Mouse (Mus musculus) hindbrain, postnatal 0 days (tissue): ENCODE results near the gene Magi2. TPM values are rescaled to one million over a fixed set of nuclear protein-coding genes. Genes with fewer than 3 reads are reported as not detected.

ENCODE experiments used
- ATAC-seq: fragments of 200-750 bp; cut with Nextera tagmentation; 2 replicates; pipeline ENCODE4 v1.8.0; 2017; ENCODE audit warnings: mild to moderate bottlenecking, moderate TSS enrichment, moderate library complexity
- DNase-seq: peaks from one replicate; pipeline ENCODE4 v3.0.0-alpha.2; 2015; ENCODE audit warnings: low spot score
- H3K27ac ChIP-seq: fragments of 300-500 bp; sonication (generic); 2 replicates; pipeline ENCODE4 v1.5.1; 2014; ENCODE audit warnings: mild to moderate bottlenecking
- H3K27me3 ChIP-seq: fragments of 300-500 bp; sonication (generic); 2 replicates; pipeline ENCODE4 v1.6.1; 2014; ENCODE audit warnings: low read length, mixed read lengths; ENCODE audit not compliant: insufficient read depth
- H3K36me3 ChIP-seq: fragments of 300-500 bp; sonication (generic); 2 replicates; pipeline ENCODE4 v1.6.1; 2014; ENCODE audit warnings: low read length, mixed read lengths; ENCODE audit not compliant: insufficient read depth
- H3K4me1 ChIP-seq: fragments of 300-500 bp; sonication (generic); 2 replicates; pipeline ENCODE4 v1.6.1; 2014; ENCODE audit warnings: antibody characterized with exemption, low read length, mixed read lengths; ENCODE audit not compliant: insufficient read depth
- H3K4me2 ChIP-seq: fragments of 300-500 bp; sonication (generic); 2 replicates; pipeline ENCODE4 v1.6.1; 2014; ENCODE audit warnings: low read depth, mild to moderate bottlenecking, low read length, moderate library complexity, mixed read lengths
- H3K4me3 ChIP-seq: fragments of 300-500 bp; sonication (generic); 2 replicates; pipeline ENCODE4 v1.5.1; 2014; ENCODE audit warnings: low read length
- H3K9ac ChIP-seq: fragments of 300-500 bp; sonication (generic); replicated peaks from 2 replicates; pipeline ENCODE4 v1.6.1; 2014; ENCODE audit warnings: mild to moderate bottlenecking, low read length, moderate library complexity, mixed read lengths
- H3K9me3 ChIP-seq: fragments of 300-500 bp; sonication (generic); 2 replicates; pipeline ENCODE4 v1.6.1; 2016; ENCODE audit warnings: low read length, mixed read lengths
- CTCF ChIP-seq: IDR thresholded peaks from 2 replicates; pipeline ENCODE4 v1.5.1; 2016; ENCODE audit warnings: antibody characterized with exemption, control low read depth, low read depth
- WGBS: fragments of 180-500 bp; shearing (Covaris S2); extraction: QIAGEN DNeasy Blood & Tissue Kit; methylation state at CpG from one replicate; pipeline ENCODE4 v1.1.7; 2014; 5-methylcytosine and 5-hydroxymethylcytosine counted together
- polyA plus RNA-seq: library from polyadenylated mRNA; unstranded; fragments of >200 nt; fragmentation: Nextera tagmentation; extraction: Ambion mirVana; gene quantifications from 2 replicates; pipeline ENCODE4 v1.2.1, GENCODE M21; 2015
- total RNA-seq: library from RNA; depleted of rRNA; stranded (reverse); fragments of >200 nt; gene quantifications from 2 replicates; pipeline ENCODE4 v1.2.3, GENCODE M21; 2014

Magi2 gene
- total and polyA plus RNA-seq, 2 experiments from 2014 or later, result 17.3 to 45.5 TPM

- TF ChIP-seq CTCF, result no peak
- ATAC-seq, result no peak
- 83% methylated on average over 3 of the region's 3 CpGs for WGBS
Measured at GRCm38 (mm10) chr5:20749535-20749934, 1522.7 kb downstream of the Magi2 start.

DNA sequence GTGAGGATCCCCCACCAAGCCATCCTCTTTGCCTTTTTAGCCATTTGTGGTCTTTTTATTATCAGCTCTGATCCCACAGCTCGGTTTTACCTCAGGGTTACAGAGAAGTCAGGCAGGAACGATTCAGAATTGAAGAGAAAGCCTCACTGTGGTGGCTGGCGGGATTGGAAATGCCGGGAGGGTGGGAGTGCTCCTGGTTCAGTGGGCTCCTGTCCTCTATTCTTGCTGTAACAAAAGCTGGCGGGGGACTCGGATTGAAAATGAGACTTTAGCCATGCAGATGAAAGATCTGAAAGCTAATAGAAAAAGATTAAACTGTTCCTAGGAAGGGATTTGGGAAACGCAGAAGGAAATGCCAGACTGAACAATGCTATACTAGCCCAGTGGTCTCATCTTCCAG lies 1524.2 kb downstream of the Magi2 start:
- DNase-seq, result peak; percentile 21
- Histone ChIP-seq H3K9ac (no peak overlapping the region), H3K27ac (no peak overlapping the region), H3K4me1 (0 out of 2 replicates have a peak, but pooled peaks cover 11% of the 10 kb centered on the region), H3K9me3 (no peaks in the 10 kb centered on the region), H3K4me2 (no peak overlapping the region), H3K36me3 (no peaks in the 10 kb centered on the region), H3K4me3 (no peak overlapping the region), H3K27me3 (0 out of 2 replicates have a peak, but pooled peaks cover 4% of the 10 kb centered on the region)
- 37% methylated on average over 7 of the region's 7 CpGs for WGBS
- TF ChIP-seq CTCF, result no peak
- ATAC-seq, result no peak

More at GRCm38 (mm10) chr5:20749535-20749934, 1522.7 kb downstream of the Magi2 start:
- H3K9ac ChIP-seq, result no peak overlapping the region
- H3K27me3 ChIP-seq, result 0 out of 2 replicates have a peak, but pooled peaks cover 4% of the 10 kb centered on the region
- no peaks in the 10 kb centered on the region for H3K9me3 ChIP-seq
- H3K36me3 ChIP-seq, result no peaks in the 10 kb centered on the region
- H3K4me2 ChIP-seq, result no peak overlapping the region
- DNase-seq, result no peak
- no peak overlapping the region for H3K27ac ChIP-seq
- no peak overlapping the region for H3K4me3 ChIP-seq
- H3K4me1 ChIP-seq, result 0 out of 2 replicates have a peak, but pooled peaks cover 11% of the 10 kb centered on the region

DNA sequence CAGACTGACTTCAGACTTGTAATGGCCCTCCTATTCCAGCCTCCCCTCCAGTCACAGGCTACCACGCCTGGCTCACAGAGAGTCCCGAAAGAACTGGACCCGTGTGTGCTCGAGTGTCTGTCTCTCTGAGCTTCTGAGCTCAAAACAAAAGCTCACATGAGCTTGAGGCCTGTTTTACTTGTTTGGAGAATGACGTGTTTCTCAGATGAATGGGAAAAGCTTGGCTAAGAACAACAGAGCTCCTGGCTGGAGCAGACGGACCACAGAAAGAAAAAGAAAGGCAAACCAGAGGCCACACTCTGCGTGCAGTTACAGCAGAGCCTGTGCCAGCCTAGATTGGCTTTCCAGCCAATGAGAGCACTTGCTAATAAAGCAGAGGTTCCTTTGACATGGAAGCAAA lies 1524.9 kb downstream of the Magi2 start:
- Histone ChIP-seq H3K9me3 (no peaks in the 10 kb centered on the region), H3K27me3 (0 out of 2 replicates have a peak, but pooled peaks cover 4% of the 10 kb centered on the region), H3K4me3 (no peak overlapping the region), H3K27ac (no peak overlapping the region), H3K4me2 (no peak overlapping the region), H3K4me1 (0 out of 2 replicates have a peak, but pooled peaks cover 11% of the 10 kb centered on the region), H3K9ac (no peak overlapping the region), H3K36me3 (no peaks in the 10 kb centered on the region)
- ATAC-seq (peak; percentile 69), DNase-seq (peak; percentile 57)
- 32% methylated on average over 7 of the region's 7 CpGs for WGBS
- no peak for TF ChIP-seq CTCF

- no peak for ATAC-seq
- Histone ChIP-seq H3K4me1 (0 out of 2 replicates have a peak, but pooled peaks cover 3% of the 10 kb centered on the region), H3K27me3 (0 out of 2 replicates have a peak, but pooled peaks cover 4% of the 10 kb centered on the region), H3K4me2 (no peak overlapping the region), H3K27ac (no peak overlapping the region), H3K9ac (no peak overlapping the region), H3K36me3 (no peaks in the 10 kb centered on the region), H3K4me3 (no peak overlapping the region), H3K9me3 (no peaks in the 10 kb centered on the region)
- no peak for DNase-seq
- no peak for TF ChIP-seq CTCF
- WGBS, result 38% methylated on average over 2 of the region's 2 CpGs
Measured at GRCm38 (mm10) chr5:20753096-20753495, 1526.3 kb downstream of the Magi2 start.

- WGBS, result 87% methylated on average over 5 of the region's 5 CpGs
- H3K36me3 ChIP-seq, result no peaks in the 10 kb centered on the region
- no peak overlapping the region for H3K4me2 ChIP-seq
- no peaks in the 10 kb centered on the region for H3K9me3 ChIP-seq
- no peak overlapping the region for H3K4me3 ChIP-seq
- TF ChIP-seq CTCF, result no peak
- DNase-seq (no peak), ATAC-seq (no peak)
- H3K27me3 ChIP-seq, result 0 out of 2 replicates have a peak, but pooled peaks cover 2% of the 10 kb centered on the region
- H3K9ac ChIP-seq, result no peak overlapping the region
- H3K27ac ChIP-seq, result no peak overlapping the region
- 0 out of 2 replicates have a peak, but pooled peaks cover 3% of the 10 kb centered on the region for H3K4me1 ChIP-seq
Measured at GRCm38 (mm10) chr5:20753963-20754362, 1527.1 kb downstream of the Magi2 start.
